Mouse (Mus musculus): ENCODE measurements around the gene Dab1. TPM values are rescaled to one million over a fixed set of nuclear protein-coding genes. Genes with fewer than 3 reads are reported as not detected.

Gene Dab1
- polyA plus RNA-seq, 1 experiment from 2014 or later: 0.30 TPM

- no peak for DNase-seq
- Histone ChIP-seq H3K4me1 (replicated peaks) (no peaks in the 10 kb centered on the region; the same call in 1 of the 2 replicates), H3K9me3 (replicated peaks) (no peaks in the 10 kb centered on the region), H3K27ac (no peak overlapping the region), H3K4me3 (replicated peaks) (no peak overlapping the region), H3K36me3 (no peaks in the 10 kb centered on the region), H3K27me3 (no peaks in the 10 kb centered on the region), H3K9ac (no peak overlapping the region), H3K4me2 (no peak overlapping the region)
- 0 out of 2 replicates have a peak, but pooled peaks have one; percentile 34 for ATAC-seq (ENCODE audit: low read depth)
- WGBS (ENCODE audit: insufficient replicate concordance): 56% methylated on average over 4 of the region's 4 CpGs
Observed at GRCm38 (mm10) chr4:104500646-104501045, 881.5 kb downstream of the Dab1 start.

GRCm38 (mm10) chr4:104501245-104501644 is 882.1 kb downstream of the Dab1 start:
- WGBS (ENCODE audit: insufficient replicate concordance): 66% methylated on average over 4 of the region's 4 CpGs
- H3K4me3 ChIP-seq (replicated peaks): no peak overlapping the region
- no peak overlapping the region for H3K27ac ChIP-seq
- H3K9ac ChIP-seq: no peak overlapping the region
- H3K9me3 ChIP-seq (replicated peaks): no peaks in the 10 kb centered on the region
- DNase-seq (no peak), ATAC-seq (ENCODE audit: low read depth) (no peak)
- no peaks in the 10 kb centered on the region; the same call in 1 of the 2 replicates for H3K4me1 ChIP-seq (replicated peaks)
- no peak overlapping the region for H3K4me2 ChIP-seq
- H3K36me3 ChIP-seq: no peaks in the 10 kb centered on the region
- no peaks in the 10 kb centered on the region for H3K27me3 ChIP-seq

- H3K27me3 ChIP-seq: no peaks in the 10 kb centered on the region
- ATAC-seq (ENCODE audit: low read depth) (no peak), DNase-seq (no peak)
- H3K4me2 ChIP-seq: no peak overlapping the region
- no peak overlapping the region for H3K27ac ChIP-seq
- H3K4me1 ChIP-seq (replicated peaks): no peaks in the 10 kb centered on the region; the same call in 1 of the 2 replicates
- no peaks in the 10 kb centered on the region for H3K9me3 ChIP-seq (replicated peaks)
- no peak overlapping the region for H3K4me3 ChIP-seq (replicated peaks)
- no peak overlapping the region for H3K9ac ChIP-seq
- no peaks in the 10 kb centered on the region for H3K36me3 ChIP-seq
Observed at GRCm38 (mm10) chr4:104504916-104505315, 885.8 kb downstream of the Dab1 start.

GRCm38 (mm10) chr4:104509230-104509985 is 890.2 kb downstream of the Dab1 start:
- H3K9ac ChIP-seq: no peak overlapping the region
- no peaks in the 10 kb centered on the region for H3K4me1 ChIP-seq (replicated peaks)
- no peaks in the 10 kb centered on the region for H3K36me3 ChIP-seq
- DNase-seq (no peak), ATAC-seq (ENCODE audit: low read depth) (no peak)
- H3K4me2 ChIP-seq: no peak overlapping the region
- no peak overlapping the region for H3K4me3 ChIP-seq (replicated peaks)
- no peaks in the 10 kb centered on the region for H3K27me3 ChIP-seq
- no peak overlapping the region for H3K27ac ChIP-seq
- 57% methylated on average over 5 of the region's 5 CpGs for WGBS (ENCODE audit: insufficient replicate concordance)
- H3K9me3 ChIP-seq (replicated peaks): no peaks in the 10 kb centered on the region

- no peak overlapping the region for H3K9ac ChIP-seq
- no peaks in the 10 kb centered on the region for H3K36me3 ChIP-seq
- no peak overlapping the region for H3K4me2 ChIP-seq
- DNase-seq (no peak), ATAC-seq (ENCODE audit: low read depth) (no peak)
- no peaks in the 10 kb centered on the region for H3K9me3 ChIP-seq (replicated peaks)
- H3K4me1 ChIP-seq (replicated peaks): no peaks in the 10 kb centered on the region
- no peak overlapping the region for H3K4me3 ChIP-seq (replicated peaks)
- 66% methylated on average over 6 of the region's 6 CpGs for WGBS (ENCODE audit: insufficient replicate concordance)
- H3K27me3 ChIP-seq: no peaks in the 10 kb centered on the region
- no peak overlapping the region for H3K27ac ChIP-seq
Observed at GRCm38 (mm10) chr4:104511855-104512254, 892.7 kb downstream of the Dab1 start.

- no peak overlapping the region for H3K4me2 ChIP-seq
- H3K36me3 ChIP-seq: no peaks in the 10 kb centered on the region
- 62% methylated on average over 8 of the region's 8 CpGs for WGBS (ENCODE audit: insufficient replicate concordance)
- H3K4me3 ChIP-seq (replicated peaks): no peak overlapping the region
- ATAC-seq (ENCODE audit: low read depth): no peak
- no peak for DNase-seq
- H3K4me1 ChIP-seq (replicated peaks): no peaks in the 10 kb centered on the region
- no peaks in the 10 kb centered on the region for H3K9me3 ChIP-seq (replicated peaks)
- H3K27me3 ChIP-seq: no peaks in the 10 kb centered on the region
- no peak overlapping the region for H3K27ac ChIP-seq
- no peak overlapping the region for H3K9ac ChIP-seq
Observed at GRCm38 (mm10) chr4:104512513-104512912, 893.4 kb downstream of the Dab1 start.

- Histone ChIP-seq H3K27me3 (no peaks in the 10 kb centered on the region), H3K9me3 (replicated peaks) (no peaks in the 10 kb centered on the region), H3K4me1 (replicated peaks) (no peaks in the 10 kb centered on the region), H3K4me3 (replicated peaks) (no peak overlapping the region), H3K9ac (no peak overlapping the region), H3K4me2 (no peak overlapping the region), H3K36me3 (no peaks in the 10 kb centered on the region), H3K27ac (no peak overlapping the region)
- DNase-seq (no peak), ATAC-seq (ENCODE audit: low read depth) (no peak)
- 77% methylated on average over 7 of the region's 7 CpGs for WGBS (ENCODE audit: insufficient replicate concordance)
Observed at GRCm38 (mm10) chr4:104513622-104514021, 894.5 kb downstream of the Dab1 start.

- H3K27ac ChIP-seq: no peak overlapping the region
- ATAC-seq (ENCODE audit: low read depth): peak; percentile 60; the same call in 1 of the 2 replicates
- no peaks in the 10 kb centered on the region for H3K4me1 ChIP-seq (replicated peaks)
- no peaks in the 10 kb centered on the region for H3K9me3 ChIP-seq (replicated peaks)
- peak; percentile 6 for DNase-seq
- peak overlapping the region; percentile 38 for H3K4me2 ChIP-seq
- no peaks in the 10 kb centered on the region for H3K36me3 ChIP-seq
- no peaks in the 10 kb centered on the region for H3K27me3 ChIP-seq
- WGBS (ENCODE audit: insufficient replicate concordance): 4% methylated on average over 10 of the region's 10 CpGs
- no peak overlapping the region for H3K9ac ChIP-seq
- 0 out of 2 replicates have a peak overlapping the region, but pooled peaks have one; percentile 21 for H3K4me3 ChIP-seq (replicated peaks)
Observed at GRCm38 (mm10) chr4:104514568-104515000, 895.4 kb downstream of the Dab1 start.

- no peaks in the 10 kb centered on the region for H3K4me1 ChIP-seq (replicated peaks)
- no peaks in the 10 kb centered on the region for H3K36me3 ChIP-seq
- H3K4me3 ChIP-seq (replicated peaks): no peak overlapping the region
- no peak overlapping the region for H3K27ac ChIP-seq
- no peaks in the 10 kb centered on the region for H3K9me3 ChIP-seq (replicated peaks)
- H3K27me3 ChIP-seq: no peaks in the 10 kb centered on the region
- DNase-seq: no peak
- no peak overlapping the region for H3K4me2 ChIP-seq
- WGBS (ENCODE audit: insufficient replicate concordance): 47% methylated on average over 5 of the region's 5 CpGs
- ATAC-seq (ENCODE audit: low read depth): no peak
- no peak overlapping the region for H3K9ac ChIP-seq
Observed at GRCm38 (mm10) chr4:104515681-104516080, 896.5 kb downstream of the Dab1 start.

- Histone ChIP-seq H3K9ac (no peak overlapping the region), H3K9me3 (replicated peaks) (no peaks in the 10 kb centered on the region), H3K4me1 (replicated peaks) (no peaks in the 10 kb centered on the region), H3K27me3 (no peaks in the 10 kb centered on the region), H3K4me2 (no peak overlapping the region), H3K4me3 (replicated peaks) (no peak overlapping the region), H3K27ac (no peak overlapping the region), H3K36me3 (no peaks in the 10 kb centered on the region)
- WGBS (ENCODE audit: insufficient replicate concordance): 65% methylated on average over 8 of the region's 8 CpGs
- ATAC-seq (ENCODE audit: low read depth): no peak
- no peak for DNase-seq
Observed at GRCm38 (mm10) chr4:104522324-104522723, 903.2 kb downstream of the Dab1 start.

GRCm38 (mm10) chr4:104523776-104524175 is 904.6 kb downstream of the Dab1 start:
- 79% methylated on average over 7 of the region's 7 CpGs for WGBS (ENCODE audit: insufficient replicate concordance)
- Histone ChIP-seq H3K9me3 (replicated peaks) (no peaks in the 10 kb centered on the region), H3K4me3 (replicated peaks) (no peak overlapping the region), H3K4me1 (replicated peaks) (no peaks in the 10 kb centered on the region), H3K27ac (no peak overlapping the region), H3K27me3 (no peaks in the 10 kb centered on the region), H3K36me3 (no peaks in the 10 kb centered on the region), H3K4me2 (no peak overlapping the region), H3K9ac (no peak overlapping the region)
- ATAC-seq (ENCODE audit: low read depth) (no peak), DNase-seq (no peak)

Data from liver, embryonic 13.5 days (tissue).